In the genomic region with DNA sequence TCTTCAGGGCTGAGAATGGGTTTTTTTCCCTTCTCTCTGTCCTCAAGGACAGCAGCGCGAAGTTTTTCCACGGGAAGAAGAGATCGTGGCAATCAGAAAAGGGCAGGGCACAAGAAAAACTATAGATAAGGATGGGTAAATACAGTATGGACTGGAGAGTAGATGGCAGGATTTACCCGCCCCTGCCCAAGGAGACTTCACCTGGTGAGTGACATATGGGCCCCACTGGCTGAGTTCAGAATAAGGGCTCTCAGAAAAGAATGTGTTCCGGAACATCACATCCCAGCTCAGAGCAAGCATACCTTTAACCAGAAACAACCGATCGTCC, we compare ENCODE assay signal across 8 mouse cellular contexts. TPM values are rescaled to one million over a fixed set of nuclear protein-coding genes. Genes with fewer than 3 reads are reported as not detected.
DNase-seq lines count a peak whose midpoint lies in the region; ATAC-seq and TF ChIP-seq lines count a peak whose summit lies in the region.

No protein-coding gene starts in this region.

- 0 out of 2 replicates have a peak, but pooled peaks cover 6% of the 10 kb centered on the region for H3K36me3 ChIP-seq in lung, postnatal 0 days (ENCODE audit: insufficient read depth, low read length)
- peaks cover 9% of the 10 kb centered on the region for H3K36me3 ChIP-seq in erythroblast, embryonic 14.5 days (ENCODE audit: control insufficient read depth)
- H3K36me3 ChIP-seq in limb, embryonic 14.5 days (ENCODE audit: control insufficient read depth, insufficient read depth, low read length), result peaks cover 10% of the 10 kb centered on the region
- peaks cover 4% of the 10 kb centered on the region; the same call in 1 of the 2 replicates for H3K36me3 ChIP-seq in stomach, embryonic 14.5 days (ENCODE audit: control insufficient read depth, insufficient read depth, low read length)

- no peak for DNase-seq in lung, postnatal 0 days (ENCODE audit: low spot score)
- no peak for DNase-seq in lung, adult 18-20 months
- DNase-seq in limb, embryonic 14.5 days (ENCODE audit: low spot score), result no peak
- no peak for DNase-seq in adrenal gland, adult 2 months
- no peak for DNase-seq in yolk sac, embryonic 10.5 days (ENCODE audit: low spot score)
- DNase-seq in gastrocnemius, postnatal 25 days, result no peak

- H3K4me1 ChIP-seq in lung, postnatal 0 days (ENCODE audit: insufficient read depth, low read depth, low read length), result peaks cover 7% of the 10 kb centered on the region
- H3K4me1 ChIP-seq in erythroblast, embryonic 14.5 days (ENCODE audit: control insufficient read depth), result peaks cover 21% of the 10 kb centered on the region
- peaks cover 4% of the 10 kb centered on the region for H3K4me1 ChIP-seq in limb, embryonic 14.5 days (ENCODE audit: control insufficient read depth, insufficient read depth, low read length)
- 0 out of 2 replicates have a peak, but pooled peaks cover 12% of the 10 kb centered on the region for H3K4me1 ChIP-seq in stomach, embryonic 14.5 days (ENCODE audit: control insufficient read depth, insufficient read depth, low read length)

- H3K4me3 ChIP-seq in lung, postnatal 0 days (ENCODE audit: low read depth, low read length), result peak overlapping the region; percentile 70
- peak overlapping the region; percentile 83 for H3K4me3 ChIP-seq in erythroblast, embryonic 14.5 days (replicated peaks)
- peak overlapping the region; percentile 70 for H3K4me3 ChIP-seq in limb, embryonic 14.5 days (replicated peaks; ENCODE audit: low read length)
- peak overlapping the region; percentile 62 for H3K4me3 ChIP-seq in stomach, embryonic 14.5 days (ENCODE audit: low read depth, low read length)

- no peaks in the 10 kb centered on the region for H3K27me3 ChIP-seq in lung, postnatal 0 days (replicated peaks; ENCODE audit: insufficient read depth, low read length)
- H3K27me3 ChIP-seq in erythroblast, embryonic 14.5 days (ENCODE audit: control insufficient read depth), result peaks cover 11% of the 10 kb centered on the region
- no peaks in the 10 kb centered on the region for H3K27me3 ChIP-seq in limb, embryonic 14.5 days (ENCODE audit: control insufficient read depth, insufficient read depth, low read length)
- H3K27me3 ChIP-seq in stomach, embryonic 14.5 days (ENCODE audit: control insufficient read depth, insufficient read depth, low read length), result no peaks in the 10 kb centered on the region

- peak overlapping the region; percentile 84 for H3K27ac ChIP-seq in lung, postnatal 0 days (ENCODE audit: low read length)
- H3K27ac ChIP-seq in limb, embryonic 14.5 days (replicated peaks; ENCODE audit: low read depth, low read length), result 0 out of 2 replicates have a peak overlapping the region, but pooled peaks have one; percentile 28
- no peak overlapping the region for H3K27ac ChIP-seq in stomach, embryonic 14.5 days (ENCODE audit: low read length)

- H3K9me3 ChIP-seq in lung, postnatal 0 days (ENCODE audit: low read length), result no peaks in the 10 kb centered on the region
- H3K9me3 ChIP-seq in erythroblast, embryonic 14.5 days (ENCODE audit: control insufficient read depth, low read length), result no peaks in the 10 kb centered on the region
- H3K9me3 ChIP-seq in limb, embryonic 14.5 days (ENCODE audit: control insufficient read depth, low read length), result no peaks in the 10 kb centered on the region
- no peaks in the 10 kb centered on the region for H3K9me3 ChIP-seq in stomach, embryonic 14.5 days (ENCODE audit: control insufficient read depth, low read depth, low read length)

- TF ChIP-seq EP300 in lung, postnatal 0 days (IDR thresholded peaks at IDR 0.05), result no peak

- H3K4me2 ChIP-seq in lung, postnatal 0 days (replicated peaks; ENCODE audit: low read depth, low read length), result peak overlapping the region; percentile 65
- peak overlapping the region; percentile 75 for H3K4me2 ChIP-seq in limb, embryonic 14.5 days (replicated peaks; ENCODE audit: low read depth, low read length, severe bottlenecking)
- H3K4me2 ChIP-seq in stomach, embryonic 14.5 days (replicated peaks; ENCODE audit: low read depth, low read length), result peak overlapping the region; percentile 78

- no peak for TF ChIP-seq POLR2A in limb, embryonic 14.5 days (IDR thresholded peaks at IDR 0.05; ENCODE audit: borderline replicate concordance, extremely low read depth, insufficient read depth, insufficient read length)

- ATAC-seq in lung, postnatal 0 days, result peak; percentile 19
- ATAC-seq in limb, embryonic 14.5 days (ENCODE audit: low FRiP score, low read depth), result no peak
- peak; percentile 29; the same call in 1 of the 2 replicates for ATAC-seq in stomach, embryonic 14.5 days (ENCODE audit: insufficient number of reproducible peaks, insufficient read depth, low FRiP score, low read depth)

- peak overlapping the region; percentile 81 for H3K9ac ChIP-seq in lung, postnatal 0 days (replicated peaks; ENCODE audit: low read depth)
- peak overlapping the region; percentile 77 for H3K9ac ChIP-seq in limb, embryonic 14.5 days (ENCODE audit: low read depth, low read length, severe bottlenecking)
- H3K9ac ChIP-seq in stomach, embryonic 14.5 days (replicated peaks; ENCODE audit: low read depth, low read length), result peak overlapping the region; percentile 62

- 0% methylated on average over 8 of the region's 8 CpGs for WGBS in lung, postnatal 0 days
- WGBS in limb, embryonic 14.5 days, result 0% methylated on average over 8 of the region's 8 CpGs
- 2% methylated on average over 8 of the region's 8 CpGs for whole genome bisulfite sequencing in stomach, embryonic 14.5 days

- TF ChIP-seq CTCF in lung, postnatal 0 days (IDR thresholded peaks at IDR 0.05), result no peak

RNA-seq across cellular contexts. Expression of a gene that starts 0.3 kb away (rescaled TPM):
- polyA plus RNA-seq in lung, postnatal 0 days (2015; fragmentation: Nextera tagmentation; extraction: Ambion mirVana), result 84.3 and 89.0 TPM in 2 replicates
- polyA plus RNA-seq in erythroblast, embryonic 14.5 days (2012), result 1.8 and 2.8 TPM in 2 replicates
- 28.0 and 34.2 TPM in 2 replicates for polyA plus RNA-seq in limb, embryonic 14.5 days (2012; rRNA removed)
- polyA plus RNA-seq in limb, embryonic 14.5 days (2014; fragmentation: Nextera tagmentation; extraction: Ambion mirVana), result 115 and 122 TPM in 2 replicates
- polyA plus RNA-seq in stomach, embryonic 14.5 days (2014; fragmentation: Nextera tagmentation; extraction: Ambion mirVana), result 138 and 140 TPM in 2 replicates
- 100 to 1,000 TPM; 107 to 142 TPM for total RNA-seq in adrenal gland, adult 2 months (2021)
- polyA plus RNA-seq in adrenal gland, adult 2 months (2012; rRNA removed), result 4.9 and 10.6 TPM in 2 replicates
- total RNA-seq in gastrocnemius, postnatal 25 days (2021), result 100 to 1,000 TPM; 139 to 141 TPM

RNA-seq across cellular contexts. Expression of a gene that starts 21.2 kb away (rescaled TPM):
- polyA plus RNA-seq in lung, postnatal 0 days (2015; fragmentation: Nextera tagmentation; extraction: Ambion mirVana), result not detected in 2 replicates
- polyA plus RNA-seq in erythroblast, embryonic 14.5 days (2012), result not detected in 2 replicates
- 0.47 and 0.72 TPM in 2 replicates for polyA plus RNA-seq in limb, embryonic 14.5 days (2012; rRNA removed)
- not detected in 2 replicates for polyA plus RNA-seq in limb, embryonic 14.5 days (2014; fragmentation: Nextera tagmentation; extraction: Ambion mirVana)
- not detected in 2 replicates for polyA plus RNA-seq in stomach, embryonic 14.5 days (2014; fragmentation: Nextera tagmentation; extraction: Ambion mirVana)
- under 1 TPM; 0.59 to 0.72 TPM for total RNA-seq in adrenal gland, adult 2 months (2021)
- polyA plus RNA-seq in adrenal gland, adult 2 months (2012; rRNA removed), result 0.11 and 0.50 TPM in 2 replicates
- total RNA-seq in gastrocnemius, postnatal 25 days (2021), result under 1 TPM in 1 of 2 experiments, not detected in 1; 0.48 TPM

RNA-seq across cellular contexts. Expression of a gene that starts 52.6 kb away (rescaled TPM):
- 4.2 and 4.6 TPM in 2 replicates for polyA plus RNA-seq in lung, postnatal 0 days (2015; fragmentation: Nextera tagmentation; extraction: Ambion mirVana)
- 6.5 and 6.7 TPM in 2 replicates for polyA plus RNA-seq in erythroblast, embryonic 14.5 days (2012)
- 2.9 and 3.0 TPM in 2 replicates for polyA plus RNA-seq in limb, embryonic 14.5 days (2012; rRNA removed)
- 4.3 and 5.5 TPM in 2 replicates for polyA plus RNA-seq in limb, embryonic 14.5 days (2014; fragmentation: Nextera tagmentation; extraction: Ambion mirVana)
- 2.4 and 3.6 TPM in 2 replicates for polyA plus RNA-seq in stomach, embryonic 14.5 days (2014; fragmentation: Nextera tagmentation; extraction: Ambion mirVana)
- total RNA-seq in adrenal gland, adult 2 months (2021), result 1 to 10 TPM; 3.1 to 5.8 TPM
- 2.3 and 2.8 TPM in 2 replicates for polyA plus RNA-seq in adrenal gland, adult 2 months (2012; rRNA removed)
- 1 to 10 TPM; 2.8 to 3.1 TPM for total RNA-seq in gastrocnemius, postnatal 25 days (2021)
